Mouse (Mus musculus) liver, adult (tissue): ENCODE measurements around the gene Ooep.
"Not testable (repeated sequence)": the region's sequence is repeated elsewhere in the genome, so short reads cannot be mapped to it uniquely, and the experiment has no call there.

ENCODE experiments used
- GATA4 ChIP-seq: IDR thresholded peaks from 2 replicates; pipeline ENCODE4 v1.6.1; 2014; ENCODE audit warnings: mild to moderate bottlenecking, low read length; ENCODE audit not compliant: insufficient replicate concordance

The Ooep gene

DNA sequence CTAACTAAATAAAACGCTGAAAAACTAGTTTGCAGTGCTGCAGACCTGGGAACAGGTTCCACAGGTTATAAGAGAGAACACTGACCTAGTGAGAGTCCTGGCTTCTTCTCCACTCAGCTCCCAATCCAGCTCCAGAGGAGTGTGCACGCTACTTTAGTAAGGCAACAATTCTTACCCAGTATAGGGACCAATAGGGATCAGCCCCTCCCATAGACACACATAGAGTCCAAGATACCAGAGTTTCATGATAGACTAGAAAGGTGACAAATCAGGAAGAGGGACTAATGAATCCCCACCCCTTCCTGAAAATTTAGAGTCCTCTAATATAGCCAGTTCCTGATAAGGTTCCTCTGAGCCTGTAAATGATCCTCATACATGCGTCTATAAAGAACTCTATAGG is 31.5 kb downstream of the Ooep start:
- TF ChIP-seq GATA4 = no peak

DNA sequence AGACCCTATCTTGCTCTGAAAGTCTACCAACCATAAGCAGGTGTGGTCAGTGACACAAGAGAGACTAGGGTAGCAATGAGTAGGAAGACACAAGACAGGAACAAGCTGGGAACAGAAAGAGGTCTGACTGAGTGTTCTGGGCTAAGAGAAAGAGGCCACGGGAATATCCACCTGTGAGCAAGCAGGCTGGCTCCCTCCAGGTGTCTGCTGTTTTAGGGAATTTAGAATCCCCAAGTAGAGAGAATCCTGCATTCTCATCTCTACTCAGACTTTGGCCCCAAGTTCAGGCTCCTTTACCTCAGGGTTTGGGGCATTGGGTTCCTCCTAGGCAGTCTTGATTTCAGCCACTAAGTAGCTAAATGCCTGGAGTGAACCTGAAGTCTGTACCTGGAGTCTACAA is 51.2 kb downstream of the Ooep start, which contains the start of gene Omt2b:
Gene Omt2b, plus strand, starts transcription at position 301 of the 400 bp plus-strand sequence.
- not testable (repeated sequence) for TF ChIP-seq GATA4
